Mouse (Mus musculus): Measurements from ENCODE around the gene Gtpbp8. TPM values are rescaled to one million over a fixed set of nuclear protein-coding genes. Genes with fewer than 3 reads are reported as not detected.

The Gtpbp8 gene
- polyA plus RNA-seq, 1 experiment, result 1.5 TPM

DNA sequence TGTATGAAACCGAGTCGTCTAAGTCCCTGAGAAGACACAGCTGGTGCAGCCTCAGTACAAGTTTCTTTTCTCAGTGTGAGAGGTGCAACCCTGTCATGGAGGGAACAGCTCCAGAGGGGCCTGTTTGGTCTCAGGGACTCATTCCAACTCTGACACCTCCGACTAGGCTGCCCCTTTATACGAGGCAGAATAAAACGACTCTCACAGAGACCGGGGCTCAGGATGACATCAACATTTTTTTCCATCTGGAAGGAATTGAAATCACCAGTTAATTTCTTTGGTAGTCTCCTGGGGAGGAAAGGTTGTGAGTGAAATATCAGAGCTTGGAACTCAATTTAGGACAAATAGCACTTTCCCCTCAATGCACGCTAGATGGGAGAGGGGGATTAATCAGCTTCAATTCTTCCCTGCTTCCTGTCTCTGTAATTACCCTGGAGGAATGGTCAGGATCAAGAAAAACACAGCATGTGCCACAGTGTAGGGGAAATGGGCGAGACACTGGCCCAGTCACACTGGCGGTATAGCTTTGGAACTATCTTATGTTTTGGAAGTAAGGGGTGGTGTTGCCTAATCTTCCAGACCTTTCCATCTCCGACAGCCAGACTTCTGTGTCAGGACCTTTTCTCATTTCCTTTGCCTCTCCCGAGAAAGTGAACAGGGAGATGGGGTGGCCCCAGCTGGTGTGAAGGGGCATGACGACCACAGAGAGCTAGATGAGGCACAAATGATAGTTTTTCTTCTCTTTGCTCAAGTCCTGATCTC, 50.1 kb downstream of the Gtpbp8 start:
- no peak overlapping the region for H3K4me3 ChIP-seq (replicated peaks)
- peaks cover 9% of the 10 kb centered on the region for H3K27me3 ChIP-seq (ENCODE audit: control insufficient read depth)
- no peaks in the 10 kb centered on the region for H3K4me1 ChIP-seq (ENCODE audit: control insufficient read depth)
- no peaks in the 10 kb centered on the region for H3K36me3 ChIP-seq (ENCODE audit: control insufficient read depth)
- no peak for TF ChIP-seq TAL1 (IDR thresholded peaks at IDR 0.05; ENCODE audit: low read length)
- TF ChIP-seq GATA1 (IDR thresholded peaks at IDR 0.05; ENCODE audit: low read length), result no peak
- H3K9me3 ChIP-seq (ENCODE audit: control insufficient read depth, low read length), result no peaks in the 10 kb centered on the region

DNA sequence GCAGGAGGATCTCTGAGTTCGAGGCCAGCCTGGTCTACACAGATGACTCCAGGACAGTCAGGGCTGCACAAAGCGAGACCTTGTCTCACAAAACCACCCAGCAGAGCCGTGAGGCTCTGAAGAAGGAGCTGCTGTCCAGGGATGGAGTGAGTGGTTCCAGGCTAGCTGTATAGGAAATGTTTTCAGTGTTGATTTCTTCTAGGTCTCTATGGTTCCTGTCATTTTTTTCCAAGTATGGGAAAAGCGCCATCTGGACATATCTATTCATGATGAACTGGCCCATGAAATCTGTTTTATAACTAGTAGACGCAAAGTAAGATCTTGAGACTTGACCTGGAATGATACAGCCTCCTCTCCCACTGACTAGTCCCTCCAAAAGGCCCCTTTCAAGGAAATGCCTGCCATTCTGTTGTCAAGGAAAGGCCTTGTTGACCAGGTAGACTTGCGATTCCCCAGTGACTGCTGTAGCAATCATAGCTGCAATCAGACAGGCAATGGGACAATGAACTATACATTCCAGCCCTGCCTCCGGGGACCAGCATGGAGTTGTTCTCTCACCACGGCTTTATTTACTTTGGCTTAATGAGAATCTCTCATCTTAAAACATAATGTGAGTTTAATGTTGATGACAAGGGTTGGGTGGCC, 50.8 kb downstream of the Gtpbp8 start:
- TF ChIP-seq GATA1 (IDR thresholded peaks at IDR 0.05; ENCODE audit: low read length) (no peak), TAL1 (IDR thresholded peaks at IDR 0.05; ENCODE audit: low read length) (no peak)

DNA sequence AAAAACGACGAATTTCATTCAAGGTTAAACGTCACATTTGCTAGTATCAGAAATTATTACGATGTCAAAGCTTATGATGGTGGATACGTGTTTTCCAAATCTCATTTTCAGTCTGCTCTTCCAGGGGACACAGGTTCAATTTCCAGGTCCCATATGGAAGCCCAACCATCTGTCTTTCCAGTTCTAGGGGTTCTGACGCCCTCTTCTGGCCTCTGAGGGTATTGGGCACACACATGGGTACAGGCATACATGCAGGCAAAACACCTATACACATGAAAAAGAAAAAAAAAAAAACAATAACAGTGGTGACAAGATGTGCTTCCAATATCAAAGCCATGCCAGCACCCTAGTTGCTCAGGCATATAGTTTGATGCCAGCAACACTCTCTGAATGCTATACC, 52.5 kb downstream of the Gtpbp8 start:
- TF ChIP-seq GATA1 (IDR thresholded peaks at IDR 0.05; ENCODE audit: low read length) (no peak), TAL1 (IDR thresholded peaks at IDR 0.05; ENCODE audit: low read length) (no peak)
- H3K4me3 ChIP-seq (replicated peaks), result no peak overlapping the region
- no peaks in the 10 kb centered on the region for H3K36me3 ChIP-seq (ENCODE audit: control insufficient read depth)
- H3K27me3 ChIP-seq (ENCODE audit: control insufficient read depth), result peaks cover 11% of the 10 kb centered on the region
- no peaks in the 10 kb centered on the region for H3K4me1 ChIP-seq (ENCODE audit: control insufficient read depth)
- H3K9me3 ChIP-seq (ENCODE audit: control insufficient read depth, low read length), result no peaks in the 10 kb centered on the region

More for the DNA sequence above, 50.8 kb downstream of the Gtpbp8 start:
- peaks cover 9% of the 10 kb centered on the region for H3K27me3 ChIP-seq (ENCODE audit: control insufficient read depth)
- no peaks in the 10 kb centered on the region for H3K36me3 ChIP-seq (ENCODE audit: control insufficient read depth)
- no peaks in the 10 kb centered on the region for H3K4me1 ChIP-seq (ENCODE audit: control insufficient read depth)
- H3K4me3 ChIP-seq (replicated peaks), result no peak overlapping the region
- no peaks in the 10 kb centered on the region for H3K9me3 ChIP-seq (ENCODE audit: control insufficient read depth, low read length)

DNA sequence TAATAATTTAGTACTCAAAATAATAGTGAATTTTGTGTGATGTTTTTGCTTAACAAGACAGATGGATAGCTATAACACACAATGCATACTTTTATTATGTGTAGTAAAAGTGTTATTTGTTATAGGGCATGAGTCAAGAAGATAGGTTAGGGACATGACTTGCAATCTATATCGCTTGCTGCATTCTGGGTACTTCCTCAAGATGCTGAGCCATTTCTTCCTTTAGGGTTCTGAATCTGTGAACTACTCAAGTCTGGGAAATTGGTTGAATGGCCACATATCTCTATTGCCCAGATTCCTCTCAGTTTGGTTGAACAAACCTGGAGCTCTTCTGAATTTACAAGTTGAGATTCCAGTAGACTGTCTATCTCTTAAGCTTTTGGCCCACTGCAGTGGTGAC, 53.6 kb downstream of the Gtpbp8 start:
- Histone ChIP-seq H3K4me1 (ENCODE audit: control insufficient read depth) (no peaks in the 10 kb centered on the region), H3K36me3 (ENCODE audit: control insufficient read depth) (no peaks in the 10 kb centered on the region), H3K27me3 (ENCODE audit: control insufficient read depth) (peaks cover 15% of the 10 kb centered on the region), H3K9me3 (ENCODE audit: control insufficient read depth, low read length) (no peaks in the 10 kb centered on the region), H3K4me3 (replicated peaks) (no peak overlapping the region)
- TF ChIP-seq TAL1 (IDR thresholded peaks at IDR 0.05; ENCODE audit: low read length) (no peak), GATA1 (IDR thresholded peaks at IDR 0.05; ENCODE audit: low read length) (no peak)

DNA sequence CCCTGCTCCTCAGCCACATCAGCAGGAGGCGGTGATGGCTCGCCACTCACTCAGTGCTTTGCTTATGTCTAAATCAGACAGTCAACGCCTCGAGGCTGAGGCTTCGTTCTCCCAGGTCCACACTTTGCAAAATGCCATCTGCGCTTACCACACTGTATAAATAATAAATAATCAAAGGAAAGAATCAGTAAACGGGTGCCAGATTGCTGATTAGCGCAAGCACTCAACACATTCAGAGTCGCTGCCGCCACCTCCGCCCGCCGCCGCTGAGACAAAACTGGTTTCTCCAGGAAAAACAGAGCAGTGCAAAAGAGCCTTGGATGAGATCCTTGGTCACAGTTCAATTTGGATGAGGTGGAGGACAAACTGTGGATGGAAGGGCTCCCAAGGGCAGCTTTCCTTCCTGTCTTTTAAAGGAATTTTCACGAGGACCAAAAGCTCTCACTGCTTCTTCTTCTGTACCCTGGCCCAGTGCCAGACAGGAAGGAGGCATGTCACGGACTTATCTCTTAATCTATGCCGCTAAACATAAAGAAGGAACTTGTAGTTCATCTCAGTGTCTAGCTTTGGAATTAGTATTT, 54.5 kb downstream of the Gtpbp8 start:
- peaks cover 15% of the 10 kb centered on the region for H3K27me3 ChIP-seq (ENCODE audit: control insufficient read depth)
- no peak for TF ChIP-seq TAL1 (IDR thresholded peaks at IDR 0.05; ENCODE audit: low read length)
- TF ChIP-seq GATA1 (IDR thresholded peaks at IDR 0.05; ENCODE audit: low read length), result no peak

DNA sequence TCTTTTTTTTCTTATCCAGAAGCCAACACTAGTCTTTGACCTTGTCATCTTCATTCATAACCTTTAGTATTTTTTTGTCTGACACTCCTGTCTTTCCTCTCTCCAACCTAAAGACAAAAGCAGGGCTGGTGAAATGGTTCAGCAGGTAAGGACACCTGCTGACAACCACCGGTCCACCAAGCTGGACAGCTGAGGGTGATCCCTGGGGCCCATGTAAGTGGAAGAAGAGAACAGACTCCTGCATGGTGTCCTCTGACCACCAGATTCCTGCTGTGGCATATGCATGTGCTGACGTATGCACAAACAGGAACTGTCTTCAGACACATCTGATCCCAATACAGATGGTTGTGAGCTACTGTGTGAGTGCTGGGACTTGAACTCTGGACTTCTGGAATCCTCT, 55.1 kb downstream of the Gtpbp8 start:
- H3K4me1 ChIP-seq (ENCODE audit: control insufficient read depth), result no peaks in the 10 kb centered on the region
- no peaks in the 10 kb centered on the region for H3K9me3 ChIP-seq (ENCODE audit: control insufficient read depth, low read length)
- TF ChIP-seq TAL1 (IDR thresholded peaks at IDR 0.05; ENCODE audit: low read length) (no peak), GATA1 (IDR thresholded peaks at IDR 0.05; ENCODE audit: low read length) (no peak)
- H3K27me3 ChIP-seq (ENCODE audit: control insufficient read depth), result peaks cover 15% of the 10 kb centered on the region
- H3K36me3 ChIP-seq (ENCODE audit: control insufficient read depth), result no peaks in the 10 kb centered on the region
- H3K4me3 ChIP-seq (replicated peaks), result no peak overlapping the region

More for the DNA sequence above, 54.5 kb downstream of the Gtpbp8 start:
- Histone ChIP-seq H3K36me3 (ENCODE audit: control insufficient read depth) (no peaks in the 10 kb centered on the region), H3K9me3 (ENCODE audit: control insufficient read depth, low read length) (no peaks in the 10 kb centered on the region), H3K4me1 (ENCODE audit: control insufficient read depth) (no peaks in the 10 kb centered on the region), H3K4me3 (replicated peaks) (no peak overlapping the region)

DNA sequence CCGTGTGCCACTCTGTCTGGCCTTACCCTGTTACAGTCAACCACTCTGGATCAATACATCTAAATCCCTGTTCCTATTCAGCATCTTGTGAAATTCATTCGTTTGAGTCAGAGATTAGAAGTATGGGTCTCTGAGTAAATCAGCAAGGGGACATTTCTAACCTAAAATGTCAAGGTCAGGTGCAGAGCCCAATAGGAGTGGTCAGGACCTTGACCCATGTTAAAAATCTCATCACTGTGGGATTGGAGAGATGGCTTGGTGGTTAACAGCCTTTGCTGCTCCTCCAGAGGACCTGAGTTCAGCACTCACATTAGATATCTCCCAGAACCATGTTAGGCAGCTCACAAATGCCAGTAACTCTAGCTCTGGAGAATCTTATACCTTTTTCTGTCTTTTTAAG, 55.7 kb downstream of the Gtpbp8 start:
- Histone ChIP-seq H3K4me3 (replicated peaks) (no peak overlapping the region), H3K4me1 (ENCODE audit: control insufficient read depth) (no peaks in the 10 kb centered on the region), H3K36me3 (ENCODE audit: control insufficient read depth) (no peaks in the 10 kb centered on the region), H3K27me3 (ENCODE audit: control insufficient read depth) (peaks cover 15% of the 10 kb centered on the region), H3K9me3 (ENCODE audit: control insufficient read depth, low read length) (no peaks in the 10 kb centered on the region)
- TF ChIP-seq TAL1 (IDR thresholded peaks at IDR 0.05; ENCODE audit: low read length), result no peak
- TF ChIP-seq GATA1 (IDR thresholded peaks at IDR 0.05; ENCODE audit: low read length), result no peak

DNA sequence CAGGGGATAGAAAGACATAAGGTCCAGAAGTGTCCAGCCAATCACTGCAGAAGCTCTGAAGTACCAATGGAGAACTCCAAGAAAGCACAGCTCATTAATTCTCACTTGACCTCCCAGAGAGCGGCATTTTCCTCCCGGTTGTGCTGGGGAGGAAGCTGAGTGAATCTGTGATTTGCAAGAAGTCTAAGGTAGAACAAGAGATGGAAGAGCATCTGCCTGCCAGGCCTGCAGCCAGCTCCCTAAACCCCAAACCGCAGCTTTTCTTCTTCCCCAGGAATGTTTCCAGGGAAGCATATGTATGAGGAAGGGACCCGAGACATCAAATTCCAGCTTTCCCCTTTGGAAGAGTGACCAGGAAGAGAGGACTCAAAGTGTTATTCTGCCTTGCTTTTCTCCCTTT, 57.7 kb downstream of the Gtpbp8 start:
- H3K4me3 ChIP-seq (replicated peaks), result no peak overlapping the region
- no peaks in the 10 kb centered on the region for H3K9me3 ChIP-seq (ENCODE audit: control insufficient read depth, low read length)
- H3K27me3 ChIP-seq (ENCODE audit: control insufficient read depth), result peaks cover 17% of the 10 kb centered on the region
- TF ChIP-seq TAL1 (IDR thresholded peaks at IDR 0.05; ENCODE audit: low read length), result no peak
- no peak for TF ChIP-seq GATA1 (IDR thresholded peaks at IDR 0.05; ENCODE audit: low read length)
- H3K4me1 ChIP-seq (ENCODE audit: control insufficient read depth), result no peaks in the 10 kb centered on the region
- no peaks in the 10 kb centered on the region for H3K36me3 ChIP-seq (ENCODE audit: control insufficient read depth)

DNA sequence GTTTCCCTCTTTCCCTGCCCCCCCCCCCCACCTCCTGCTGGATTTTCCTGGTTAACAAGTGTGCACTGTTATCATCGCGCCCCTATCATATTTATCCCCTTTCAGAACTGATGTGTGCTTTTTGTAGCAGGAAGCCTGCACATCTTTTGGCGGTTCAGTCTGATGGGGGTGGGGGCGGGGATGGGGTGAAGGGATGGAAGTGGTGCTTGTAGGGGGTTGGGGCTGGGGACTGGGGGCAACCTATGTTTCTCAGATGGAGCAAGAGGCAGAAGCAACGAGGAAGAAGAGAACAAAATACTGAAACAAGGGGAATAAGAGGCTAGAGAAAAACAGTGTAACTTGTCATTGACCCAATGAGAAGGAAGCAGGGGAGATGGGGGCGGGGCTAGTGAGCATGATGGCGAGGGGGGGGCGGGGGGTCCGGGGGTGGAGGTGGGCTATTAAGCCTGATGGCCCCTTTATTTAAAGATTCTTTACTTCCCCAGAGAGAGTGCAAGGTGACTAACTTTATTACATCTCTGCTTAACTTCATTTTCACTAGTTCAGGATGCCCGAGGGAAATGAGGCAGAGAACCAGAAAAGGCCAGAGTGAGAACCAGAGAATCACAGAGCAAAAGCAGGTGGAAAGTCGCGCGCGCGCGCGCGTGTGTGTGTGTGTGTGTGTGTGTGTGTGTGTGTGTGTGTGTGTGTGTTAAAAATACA, 58.3 kb downstream of the Gtpbp8 start:
- no peaks in the 10 kb centered on the region for H3K9me3 ChIP-seq (ENCODE audit: control insufficient read depth, low read length)
- no peaks in the 10 kb centered on the region for H3K36me3 ChIP-seq (ENCODE audit: control insufficient read depth)
- H3K27me3 ChIP-seq (ENCODE audit: control insufficient read depth), result peaks cover 17% of the 10 kb centered on the region
- no peak for TF ChIP-seq TAL1 (IDR thresholded peaks at IDR 0.05; ENCODE audit: low read length)
- TF ChIP-seq GATA1 (IDR thresholded peaks at IDR 0.05; ENCODE audit: low read length), result no peak
- no peaks in the 10 kb centered on the region for H3K4me1 ChIP-seq (ENCODE audit: control insufficient read depth)
- no peak overlapping the region for H3K4me3 ChIP-seq (replicated peaks)
